Mouse (Mus musculus) retina, postnatal 7 days (tissue): ENCODE data around the gene Tuba1c.
A peak's percentile ranks its signal among the peaks of the same experiment; 100 is the strongest.
"Not testable (repeated sequence)": the region's sequence is repeated elsewhere in the genome, so short reads cannot be mapped to it uniquely, and the experiment has no call there.

Experiments
- DNase-seq: peaks from one replicate; pipeline ENCODE4 v3.0.0-alpha.2; 2012; ENCODE audit warnings: low read depth, low spot score

Gene Tuba1c

DNA sequence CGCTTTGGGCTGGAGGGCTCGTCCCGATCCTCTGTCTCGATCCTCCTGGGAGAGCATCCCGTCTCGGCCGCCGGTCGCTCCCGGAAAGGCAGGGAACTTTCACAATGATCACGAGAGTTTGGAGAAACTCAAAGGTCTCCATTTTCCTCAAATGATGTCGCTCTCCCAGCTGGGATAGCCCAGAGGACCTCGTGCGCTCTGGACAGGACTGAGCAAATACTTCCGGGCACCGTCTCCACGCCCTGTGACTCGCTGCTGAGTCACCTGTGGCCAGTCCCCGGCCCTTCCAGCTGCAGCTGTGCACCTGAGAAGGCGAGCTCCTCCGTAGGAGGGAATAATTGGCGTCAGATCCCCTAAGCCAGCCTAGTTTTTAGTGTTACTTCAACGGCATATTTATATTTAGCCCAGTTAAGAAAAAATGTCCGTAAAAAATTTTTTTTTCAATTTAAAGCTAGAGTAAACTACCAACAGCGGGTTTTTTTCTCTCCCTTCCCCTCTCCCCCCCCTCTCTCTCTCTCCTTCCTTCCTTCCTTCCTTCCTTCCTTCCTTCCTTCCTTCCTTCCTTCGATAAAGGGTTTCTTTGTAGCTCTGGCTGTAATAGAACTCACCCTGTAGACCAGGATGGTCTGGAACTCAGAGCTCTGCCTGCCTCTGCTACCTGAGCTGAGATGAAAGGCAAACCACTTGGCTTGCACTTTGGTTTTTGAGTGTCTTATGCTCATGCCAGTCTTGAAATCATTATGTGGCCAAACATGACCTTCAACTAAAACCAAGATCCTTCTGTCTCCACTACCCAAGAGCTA is 1.1 kb downstream of the Tuba1c start:
- no peak for DNase-seq

DNA sequence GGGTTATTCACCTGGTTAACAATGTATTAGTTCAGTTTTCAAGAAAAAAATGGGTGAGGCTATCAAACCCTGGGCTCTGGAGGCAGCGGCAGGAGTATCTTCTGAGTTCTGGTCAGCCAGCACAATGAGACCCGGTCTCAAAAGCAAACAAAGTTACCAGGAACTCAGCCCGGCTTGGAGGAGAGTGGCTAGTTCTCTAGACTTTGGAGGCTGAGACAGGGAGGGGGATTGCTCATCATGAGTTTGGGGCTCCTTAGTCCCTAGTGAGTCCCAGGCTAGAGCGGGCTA is 1.6 kb downstream of the Tuba1c start:
- DNase-seq = no peak

DNA sequence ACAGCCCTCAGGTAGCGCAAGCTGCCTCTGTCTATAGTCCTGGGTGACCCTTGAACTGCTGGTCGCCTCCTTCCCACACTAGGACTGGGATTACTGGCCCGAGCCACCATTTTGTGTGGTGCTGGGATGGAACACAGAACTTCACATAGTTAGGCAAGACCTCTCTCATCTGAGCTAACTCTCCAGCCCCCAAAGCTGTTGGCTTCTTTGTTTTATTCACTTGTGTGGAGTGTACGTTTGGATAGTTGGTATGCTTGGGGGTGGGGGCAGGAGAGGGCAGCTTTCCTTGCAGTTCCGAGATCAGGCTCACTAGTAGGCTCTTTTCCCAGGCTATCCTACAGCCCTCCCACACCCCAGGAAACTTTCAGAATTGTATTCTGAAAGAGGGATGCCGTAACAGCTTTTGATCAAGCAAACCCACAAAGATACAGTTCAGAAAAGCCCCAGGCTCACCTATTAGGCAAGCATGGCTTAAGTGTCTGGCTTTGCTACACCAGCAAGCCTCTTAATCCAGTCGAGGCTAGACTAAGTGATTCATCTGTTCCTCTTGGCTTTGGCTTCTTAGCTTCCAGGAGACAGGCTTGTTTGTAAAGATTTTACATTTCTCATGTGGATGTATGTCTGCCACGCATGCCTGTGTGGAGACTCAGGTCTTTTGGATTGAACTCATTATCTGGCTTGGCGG is 2.5 kb downstream of the Tuba1c start:
- DNase-seq = no peak

DNA sequence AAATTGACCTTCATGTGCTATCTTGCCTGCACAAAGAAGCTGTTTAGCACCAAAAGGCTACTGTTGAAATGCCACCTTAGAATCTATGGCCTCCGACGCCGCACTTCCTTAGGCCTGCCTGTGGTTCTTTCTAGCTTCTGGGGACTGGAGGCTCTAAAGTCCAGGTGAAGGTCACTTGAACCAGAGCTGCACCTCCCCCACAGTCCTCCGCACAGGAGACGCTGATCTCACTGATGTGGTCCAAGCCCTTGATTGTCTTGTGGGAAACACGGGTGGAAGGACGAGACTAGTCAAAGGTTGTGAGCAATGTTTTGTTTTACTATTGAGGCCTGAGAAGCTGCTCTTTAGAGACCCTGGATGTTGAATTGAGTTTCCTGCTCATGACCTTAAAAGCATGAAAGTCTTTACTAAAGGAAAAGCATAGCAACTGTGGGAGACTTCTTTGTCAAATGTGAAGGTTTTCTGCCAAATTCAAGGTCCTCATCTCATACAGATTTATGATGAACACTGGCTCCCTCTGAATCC is 3.1 kb downstream of the Tuba1c start:
- DNase-seq = no peak

DNA sequence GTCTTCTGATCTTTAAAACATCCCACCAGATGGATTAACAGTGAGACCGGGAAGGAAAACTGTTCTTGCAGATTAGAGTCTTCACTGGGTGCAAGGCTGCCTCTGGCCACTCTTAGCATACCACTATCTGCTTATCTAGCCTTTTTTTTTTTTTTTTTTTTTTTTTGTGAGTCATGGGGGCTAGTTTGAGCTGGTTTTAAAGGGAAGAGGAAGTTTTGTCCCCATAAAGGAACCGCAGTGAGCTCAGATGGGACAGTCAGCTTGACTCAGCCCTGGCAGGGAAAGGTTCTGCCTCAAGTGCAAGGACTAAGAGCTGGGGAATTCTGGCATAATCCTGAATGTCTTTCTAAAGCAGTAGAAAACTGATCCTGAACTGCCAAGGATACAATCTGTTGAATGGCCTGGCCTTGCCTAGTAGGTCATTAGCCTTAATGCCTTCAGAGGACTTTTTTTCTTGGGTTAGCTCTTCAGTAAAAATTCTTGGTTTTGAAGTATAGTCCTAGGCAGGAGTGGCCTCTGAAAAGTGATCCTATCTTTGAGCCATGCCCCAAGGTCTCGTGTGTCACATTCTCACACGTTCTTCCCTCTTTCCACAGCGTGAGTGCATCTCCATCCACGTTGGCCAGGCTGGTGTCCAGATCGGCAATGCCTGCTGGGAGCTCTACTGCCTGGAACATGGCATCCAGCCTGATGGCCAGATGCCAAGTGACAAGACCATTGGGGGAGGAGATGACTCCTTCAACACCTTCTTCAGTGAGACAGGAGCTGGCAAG is 4.0 kb downstream of the Tuba1c start:
- DNase-seq = no peak

DNA sequence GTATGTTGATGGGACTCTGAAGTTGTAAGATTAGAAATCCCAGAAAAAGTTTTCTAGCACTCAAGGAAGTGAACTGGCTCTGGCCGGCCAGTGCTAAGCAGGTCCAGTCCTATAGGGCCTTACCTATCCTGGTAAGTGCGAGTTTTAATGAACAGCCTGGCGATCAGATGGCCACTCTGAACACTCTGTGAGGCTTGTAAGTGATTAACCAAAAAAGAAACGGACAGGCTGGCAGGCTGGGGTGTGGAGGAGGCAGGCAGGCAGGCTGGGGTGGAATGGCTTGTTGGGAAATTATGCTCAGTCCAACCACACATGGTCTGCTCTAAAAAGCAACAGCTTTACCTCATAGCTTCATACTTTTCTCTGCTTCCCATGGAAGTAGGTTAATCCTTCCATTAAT is 5.7 kb downstream of the Tuba1c start:
- DNase-seq = no peak

DNA sequence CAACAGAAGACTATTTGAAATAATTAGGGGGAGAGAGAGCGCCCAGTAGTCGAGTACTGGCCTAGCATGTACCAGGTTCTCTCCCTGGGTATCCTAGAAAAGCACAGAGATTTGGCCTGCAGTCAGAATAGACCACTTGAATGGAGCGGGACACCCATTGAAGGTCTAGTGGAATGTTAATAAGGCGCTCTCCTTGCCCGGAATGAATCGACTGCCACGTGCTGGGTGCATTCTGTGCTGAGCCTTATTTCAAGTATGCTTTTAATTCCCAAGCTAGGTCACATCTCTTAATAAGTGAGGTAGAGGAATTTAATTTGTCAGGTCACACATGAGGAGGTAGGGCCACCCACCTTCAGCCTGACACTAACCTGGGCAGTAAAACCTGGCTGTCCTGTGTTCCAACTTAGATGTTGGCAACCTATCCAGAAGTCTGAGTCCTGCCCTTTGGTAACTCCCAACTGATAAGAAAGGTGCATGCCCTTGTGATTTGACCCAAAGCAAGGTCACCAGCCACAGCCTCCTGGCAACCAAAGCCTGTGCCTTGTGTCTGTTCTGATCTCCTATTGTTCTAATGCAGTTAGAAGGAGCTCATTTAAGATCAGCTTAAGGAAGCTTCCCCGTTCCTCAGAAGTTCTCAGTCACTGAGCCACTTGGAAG is 6.7 kb downstream of the Tuba1c start:
- DNase-seq = no peak

DNA sequence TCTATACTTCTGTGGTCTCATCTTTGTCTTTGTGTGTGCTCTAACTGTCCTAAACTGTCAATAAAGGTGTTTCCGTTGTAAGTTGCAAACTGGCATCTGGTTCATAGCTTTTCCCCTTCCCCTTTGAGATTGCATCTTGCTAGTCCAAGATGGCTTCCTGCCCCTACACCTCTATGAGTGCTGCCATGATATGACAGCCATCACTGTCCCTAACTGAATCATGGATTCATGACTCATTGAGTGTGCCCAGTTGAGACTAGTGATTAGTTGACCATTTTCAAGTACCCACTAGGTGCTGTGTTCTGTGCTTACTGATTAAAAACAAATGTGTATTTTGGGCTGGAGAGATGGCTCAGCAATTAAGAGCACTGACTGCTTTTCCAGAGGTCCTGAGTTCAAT is 8.3 kb downstream of the Tuba1c start:
- DNase-seq = no peak

DNA sequence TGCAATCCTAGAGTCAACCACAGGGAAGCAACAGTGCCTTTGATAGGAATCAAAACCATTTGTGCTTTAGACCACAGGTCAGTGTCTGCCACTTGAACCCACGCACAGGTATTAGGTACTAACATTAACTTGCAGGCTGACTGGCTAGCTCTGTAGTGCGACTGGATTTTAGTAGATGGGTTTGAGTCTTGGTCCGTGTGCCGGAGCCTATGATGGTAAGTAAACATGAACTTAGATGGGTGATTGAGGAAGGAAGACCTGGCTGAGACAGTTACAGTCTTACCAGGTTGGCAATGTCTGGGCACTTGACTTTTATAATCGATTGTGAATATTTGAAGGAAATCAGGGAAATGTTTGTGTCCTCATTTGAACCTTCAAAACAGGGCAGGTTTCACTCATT is 9.1 kb downstream of the Tuba1c start:
- no peak for DNase-seq

DNA sequence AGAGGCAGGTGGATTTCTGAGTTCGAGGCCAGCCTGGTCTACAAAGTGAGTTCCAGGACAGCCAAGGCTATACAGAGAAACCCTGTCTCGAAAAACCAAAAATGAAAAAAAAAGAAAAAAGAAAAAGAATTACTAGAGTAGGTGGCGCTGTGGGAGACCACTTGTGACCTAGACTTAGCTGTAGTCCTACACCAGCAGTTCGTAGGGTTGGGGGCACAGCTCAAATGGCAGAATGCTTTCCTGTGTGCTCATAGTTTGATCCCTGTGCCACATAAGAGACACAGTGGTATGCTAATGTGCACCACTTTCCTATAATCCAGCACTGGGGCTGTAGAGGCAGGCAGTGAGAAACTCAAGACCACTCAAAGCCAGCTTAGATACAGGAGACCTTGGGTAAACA is 9.6 kb downstream of the Tuba1c start:
- no peak for DNase-seq

DNA sequence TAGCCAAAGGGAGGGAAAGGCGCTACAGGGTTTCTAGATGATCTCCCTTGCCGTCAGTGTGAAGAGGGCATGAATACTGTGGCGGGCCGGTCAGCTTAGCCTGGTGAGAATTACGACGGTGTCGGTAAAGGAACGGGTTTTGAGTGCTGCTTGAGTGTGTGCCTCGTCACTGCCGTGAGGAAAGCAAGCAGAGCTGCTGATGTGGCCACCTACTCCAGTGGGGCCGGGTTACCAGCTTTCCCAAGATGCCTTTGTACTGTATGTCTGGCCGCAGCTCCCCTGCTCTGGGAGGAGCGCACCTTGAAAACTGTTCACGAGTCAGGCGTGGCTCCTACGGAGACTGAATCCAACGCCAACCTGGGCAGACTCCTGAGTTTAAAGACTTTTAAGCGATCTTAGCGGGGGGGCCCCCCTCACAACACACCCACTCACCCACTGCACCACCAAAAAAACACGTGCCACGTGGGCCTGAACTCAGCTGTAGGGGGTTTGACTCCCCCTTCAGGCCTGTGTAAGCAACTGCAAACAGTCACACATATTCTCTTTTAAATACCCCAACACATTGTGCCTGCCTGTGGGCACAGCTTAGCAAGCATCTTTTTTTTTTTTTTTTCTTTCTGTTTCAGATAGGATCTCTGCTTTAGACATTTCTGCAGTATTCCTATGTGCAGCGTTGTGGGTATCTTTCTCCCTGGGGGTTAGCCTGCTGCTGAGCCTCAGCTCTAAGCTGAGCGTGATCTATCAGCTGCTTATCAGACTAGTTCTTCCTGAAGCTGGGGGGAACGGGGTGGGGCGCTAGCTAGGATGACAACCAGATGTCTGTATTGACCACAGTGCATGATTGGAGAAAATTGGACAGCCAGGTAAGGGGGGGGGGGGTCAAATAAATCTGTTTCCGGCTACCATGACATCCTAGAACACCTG is 10.6 kb downstream of the Tuba1c start:
- DNase-seq = no peak

DNA sequence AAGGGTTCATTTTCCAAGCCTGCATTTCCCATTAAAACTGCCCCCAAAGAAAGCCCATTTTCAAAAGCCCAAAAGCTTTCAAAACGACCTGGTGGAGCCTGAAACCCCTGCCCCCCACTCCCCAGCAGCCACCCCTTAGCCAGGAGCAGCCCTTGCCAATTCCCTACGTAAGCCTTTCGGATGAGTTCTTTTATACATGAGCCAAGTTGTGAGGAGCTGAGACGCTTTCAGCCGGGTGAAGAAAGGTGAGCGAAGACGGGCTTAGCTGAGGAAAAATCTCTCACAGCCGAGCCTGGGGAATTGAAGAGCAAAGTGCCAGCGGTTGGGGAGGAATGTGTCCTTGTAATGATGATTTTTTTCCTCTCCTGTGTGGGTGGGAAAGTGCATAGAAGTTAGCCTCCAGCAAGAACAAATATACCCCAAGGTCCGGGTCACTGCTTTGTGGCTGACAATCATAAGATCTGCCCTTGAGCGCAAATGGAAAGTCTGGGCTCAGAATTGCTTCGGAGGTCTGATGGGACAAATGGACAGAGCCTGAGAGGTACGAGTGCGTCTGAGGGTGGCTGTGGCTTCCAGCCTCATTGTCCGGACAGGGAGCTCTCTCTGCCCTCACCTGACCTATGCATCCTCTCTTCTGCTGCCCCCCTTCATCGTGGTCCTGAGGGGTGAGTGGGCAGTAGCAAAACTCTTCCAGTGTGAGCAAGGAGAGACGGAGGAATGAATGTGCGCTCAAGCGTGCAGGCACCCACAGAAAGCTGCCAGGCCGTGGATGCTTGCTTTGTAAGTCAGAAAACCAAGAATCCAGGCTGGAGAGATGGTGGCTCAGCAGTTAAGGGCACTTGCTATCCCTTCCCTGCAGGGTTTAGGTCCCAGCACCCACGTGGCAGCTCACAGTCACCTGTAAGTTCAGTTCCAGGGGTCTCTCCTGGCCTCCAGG is 11.5 kb downstream of the Tuba1c start:
- no peak for DNase-seq

DNA sequence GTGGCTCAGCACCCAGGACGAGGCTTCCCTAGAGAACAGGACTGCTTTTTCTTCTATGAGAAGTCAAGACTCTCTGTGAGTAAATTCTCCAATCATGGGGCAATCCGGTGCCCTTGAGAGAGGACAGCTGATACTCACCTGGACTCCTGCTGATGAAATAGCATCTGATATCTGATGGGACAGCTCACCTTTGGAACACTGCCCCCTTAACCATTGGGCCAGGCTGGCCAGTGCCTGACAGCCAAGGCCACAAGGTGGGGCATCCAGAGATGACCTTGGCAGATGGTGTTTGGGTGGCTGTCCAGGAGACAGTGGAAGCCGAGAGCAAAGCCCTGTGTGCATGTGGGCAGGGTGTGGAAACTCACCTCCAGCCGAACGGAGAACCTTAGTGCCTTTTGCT is 12.6 kb downstream of the Tuba1c start:
- DNase-seq = no peak

DNA sequence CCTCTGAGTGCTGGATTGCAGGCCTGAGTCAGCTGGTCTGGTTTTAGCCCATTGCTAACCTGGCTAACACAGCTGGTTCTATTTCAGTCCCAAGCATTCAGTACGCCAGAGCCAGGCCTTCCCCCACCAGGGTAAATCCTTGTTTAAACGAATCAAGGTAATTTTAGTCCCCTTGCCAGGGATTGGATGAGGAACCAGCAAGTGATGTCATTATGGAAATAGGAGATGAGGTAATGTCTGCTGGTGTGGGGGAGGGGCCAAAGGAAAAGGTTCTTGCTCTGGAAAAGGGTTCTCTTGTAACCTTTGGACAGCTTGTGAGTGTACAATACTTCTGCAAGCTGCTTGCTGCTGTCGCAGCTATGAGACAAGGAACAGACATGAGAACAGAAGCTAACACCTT is 15.2 kb downstream of the Tuba1c start:
- DNase-seq = no peak

DNA sequence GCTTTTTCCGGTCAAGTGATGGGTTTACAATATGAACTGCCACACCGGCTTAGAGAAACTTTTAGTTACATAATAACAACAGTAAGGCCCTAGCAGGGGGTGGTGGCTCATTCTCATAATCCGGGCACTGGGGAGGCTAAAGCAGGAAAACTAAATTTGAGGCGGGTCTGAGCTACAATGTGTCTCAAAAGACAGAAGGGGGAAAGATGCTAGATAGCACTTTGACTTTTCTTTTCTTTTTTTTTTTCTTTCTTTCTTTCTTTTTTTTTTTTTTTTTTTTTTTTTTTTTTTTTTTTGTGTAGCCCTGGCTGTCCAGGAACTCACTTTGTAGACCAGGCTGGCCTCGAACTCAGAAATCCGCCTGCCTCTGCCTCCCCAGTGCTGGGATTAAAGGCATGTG is 16.0 kb downstream of the Tuba1c start:
- DNase-seq = not testable (repeated sequence)

DNA sequence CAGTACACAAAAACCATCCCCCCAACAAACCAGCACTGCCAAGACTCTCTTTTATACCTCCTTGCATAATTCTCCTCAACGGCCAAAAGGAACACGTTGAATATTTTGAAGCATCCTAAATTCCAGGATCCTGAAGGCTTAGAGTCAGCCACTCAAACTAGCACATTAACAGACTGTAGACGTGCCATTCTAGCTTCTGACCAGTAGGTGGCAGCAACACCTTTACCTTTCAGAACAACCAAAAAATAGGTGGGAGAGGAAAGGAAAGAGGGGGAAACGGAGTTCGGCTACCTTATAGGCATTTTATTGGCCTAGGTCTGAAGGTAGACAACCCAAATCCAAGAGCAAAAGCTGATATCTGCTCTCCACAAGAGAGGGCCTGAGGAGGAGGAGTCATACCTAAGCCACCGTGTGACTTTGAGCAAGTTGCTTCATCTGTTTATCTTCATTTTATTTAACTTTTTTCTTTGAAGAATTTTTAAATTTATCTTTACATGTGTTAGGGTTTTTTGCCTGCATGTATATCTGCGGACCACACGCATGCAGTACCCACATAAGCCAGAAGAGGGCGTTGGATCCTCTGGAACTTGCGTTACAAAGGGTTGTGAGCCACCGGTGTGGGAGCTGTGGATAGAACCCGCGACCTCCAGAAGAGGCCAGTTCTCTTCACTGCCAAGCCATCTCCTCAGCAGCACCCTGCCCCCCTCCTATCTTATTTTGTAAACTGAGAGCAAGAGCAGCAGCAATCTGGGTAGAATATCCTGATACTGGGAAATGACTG is 20.0 kb downstream of the Tuba1c start:
- peak; percentile 57 for DNase-seq

DNA sequence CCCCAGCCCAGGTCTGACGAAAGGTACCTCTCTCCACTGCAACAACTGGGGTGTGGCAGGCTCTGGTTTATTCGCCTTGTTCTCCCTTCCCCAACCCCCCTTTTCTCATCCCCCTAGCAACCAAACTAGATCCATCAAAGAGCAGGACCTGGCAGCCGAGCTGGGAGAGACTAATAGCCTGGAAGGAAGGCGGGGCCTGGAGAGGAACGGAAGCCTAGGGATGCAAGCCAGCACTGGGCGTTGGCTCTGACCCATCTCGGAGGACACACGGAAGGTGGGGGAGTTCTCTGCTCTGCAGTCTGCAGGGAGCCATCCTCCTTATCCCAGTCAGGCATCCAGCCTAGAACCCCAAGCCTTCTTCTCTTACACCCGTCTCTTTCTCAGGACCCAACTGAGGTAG is 23.7 kb downstream of the Tuba1c start:
- DNase-seq = no peak

DNA sequence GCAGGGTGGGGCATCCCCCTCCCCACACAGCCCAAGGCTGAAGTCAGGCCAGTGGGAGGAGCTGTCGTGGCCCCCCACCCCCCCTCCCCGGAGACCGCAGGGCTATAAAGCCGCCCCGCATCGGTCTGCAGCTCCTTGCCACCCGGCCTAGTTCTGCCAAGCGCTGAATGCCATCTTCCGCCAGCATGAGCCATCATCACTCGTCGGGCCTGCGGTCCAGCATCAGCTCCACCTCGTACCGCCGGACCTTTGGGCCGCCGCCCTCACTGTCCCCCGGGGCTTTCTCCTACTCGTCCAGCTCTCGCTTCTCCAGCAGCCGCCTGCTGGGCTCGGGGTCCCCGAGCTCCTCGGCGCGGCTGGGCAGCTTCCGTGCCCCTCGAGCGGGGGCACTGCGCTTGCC is 25.3 kb downstream of the Tuba1c start, which contains the start of gene Prph:
TSS of gene Prph (plus strand) at position 135 of the 400 bp plus-strand sequence.
- DNase-seq = no peak

DNA sequence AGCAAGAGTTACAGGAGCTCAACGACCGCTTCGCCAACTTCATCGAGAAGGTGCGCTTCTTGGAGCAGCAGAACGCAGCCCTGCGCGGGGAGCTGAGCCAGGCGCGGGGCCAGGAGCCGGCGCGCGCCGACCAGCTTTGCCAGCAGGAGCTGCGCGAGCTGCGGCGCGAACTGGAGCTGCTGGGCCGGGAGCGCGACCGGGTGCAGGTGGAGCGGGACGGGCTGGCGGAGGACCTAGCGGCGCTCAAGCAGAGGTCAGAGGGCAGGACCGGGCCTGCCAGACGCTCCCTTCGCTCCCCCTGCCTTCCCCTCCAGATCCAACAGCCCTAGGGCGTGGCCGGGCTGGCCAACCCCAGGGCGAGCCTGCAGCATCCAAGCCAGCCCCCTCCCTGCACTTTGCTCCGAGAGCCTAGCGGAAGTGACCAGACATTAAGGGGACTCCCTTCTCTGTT is 25.8 kb downstream of the Tuba1c start:
- no peak for DNase-seq
